Mouse (Mus musculus) adrenal gland, postnatal 36 days (tissue): ENCODE measurements around the gene Dus1l. TPM values are rescaled to one million over a fixed set of nuclear protein-coding genes. Genes with fewer than 3 reads are reported as not detected.
A peak's percentile ranks its signal among the peaks of the same experiment; 100 is the strongest.
"Not testable (repeated sequence)": the region's sequence is repeated elsewhere in the genome, so short reads cannot be mapped to it uniquely, and the experiment has no call there.

Experiments
- DNase-seq, 2 experiments: peaks; one replicate each; pipeline ENCODE4 v3.0.0; 2021; ENCODE audit warnings: mixed read lengths in 1 of 2
- long read RNA-seq, 2 experiments: library from polyadenylated mRNA; stranded (forward); transcript quantifications; one replicate each; pipeline ENCODE4 v2.0.0; 2021; ENCODE audit warnings: borderline sequencing depth in 2 of 2
- total RNA-seq, 2 experiments: library from RNA; stranded (reverse); gene quantifications; 2 replicates each; pipeline ENCODE4 v1.2.3; 2021

Dus1l gene
- 10 to 100 TPM; 57.2 to 59.6 TPM for total RNA-seq
- long read RNA-seq, experiment 1, partial matches to known transcripts = 109 of 157 reads
- long read RNA-seq, experiment 1, other reads (novel, unspliced or antisense) = 47 of 157 reads
- long read RNA-seq, experiment 2, partial matches to known transcripts = 22 of 46 reads
- long read RNA-seq, experiment 2, other reads (novel, unspliced or antisense) = 24 of 46 reads

DNA sequence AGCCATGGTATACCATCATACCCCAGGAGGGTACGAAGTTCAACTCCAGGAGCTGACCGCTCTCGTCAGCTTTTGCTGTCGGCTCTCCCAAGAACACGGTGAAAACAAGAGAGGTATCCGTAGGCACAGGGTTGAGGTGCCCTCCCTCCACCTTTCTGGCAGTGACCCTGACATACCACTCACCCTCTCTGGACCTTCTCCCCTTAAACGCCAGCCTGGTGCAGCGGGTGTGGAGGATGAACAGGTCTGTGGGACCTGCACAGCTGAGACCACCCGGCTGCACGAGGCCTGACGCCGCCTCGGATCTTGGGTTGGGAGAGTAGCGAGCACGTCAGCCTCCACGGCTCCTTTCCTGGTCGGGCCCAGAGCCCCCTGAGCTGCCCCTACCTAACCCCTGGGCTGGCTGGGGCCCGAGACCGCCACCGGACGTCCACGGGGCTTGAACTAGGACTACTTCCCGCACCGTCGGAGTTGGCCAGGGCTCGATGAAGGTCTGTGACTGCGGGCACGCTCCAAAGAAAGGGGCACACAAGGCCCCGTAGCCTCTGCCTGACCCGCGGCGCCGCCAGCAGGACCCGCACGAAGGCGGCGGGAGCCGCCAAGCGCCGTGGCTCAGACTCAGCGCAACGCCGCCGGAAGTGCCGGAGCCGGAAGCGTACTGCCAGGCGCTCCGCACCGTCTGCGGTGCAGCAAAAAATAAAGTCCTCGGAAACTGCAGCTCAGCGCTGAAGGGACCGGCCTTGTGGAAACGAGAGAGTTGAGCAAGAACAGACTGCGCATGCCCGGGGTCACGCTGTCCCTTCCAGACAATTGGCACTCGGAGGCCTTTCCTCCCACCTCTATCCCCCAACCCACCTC lies at the start of gene Dus1l:
Gene Dus1l (minus strand): TSS at position 648 of the 858 bp plus-strand sequence.
- DNase-seq = peak; percentile 97

DNA sequence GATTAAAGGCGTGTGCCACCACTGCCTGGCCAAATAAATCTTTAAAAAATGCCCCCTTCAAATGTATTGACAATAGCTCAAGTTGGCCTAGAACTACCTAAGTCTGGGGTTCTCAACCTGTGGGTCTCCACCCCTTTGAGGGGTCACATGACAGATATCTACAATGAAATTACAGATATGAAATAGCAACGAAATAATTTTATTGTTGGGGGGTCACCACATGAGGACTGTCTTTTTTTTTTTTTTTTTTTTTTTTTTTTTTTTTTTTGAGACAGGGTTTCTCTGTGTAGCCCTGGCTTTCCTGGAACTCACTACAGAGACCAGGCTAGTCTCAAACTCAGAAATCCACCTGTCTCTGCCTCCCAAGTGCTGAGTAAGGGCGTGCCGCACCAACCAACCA lies 48.1 kb upstream of the Dus1l start:
- DNase-seq = no peak

DNA sequence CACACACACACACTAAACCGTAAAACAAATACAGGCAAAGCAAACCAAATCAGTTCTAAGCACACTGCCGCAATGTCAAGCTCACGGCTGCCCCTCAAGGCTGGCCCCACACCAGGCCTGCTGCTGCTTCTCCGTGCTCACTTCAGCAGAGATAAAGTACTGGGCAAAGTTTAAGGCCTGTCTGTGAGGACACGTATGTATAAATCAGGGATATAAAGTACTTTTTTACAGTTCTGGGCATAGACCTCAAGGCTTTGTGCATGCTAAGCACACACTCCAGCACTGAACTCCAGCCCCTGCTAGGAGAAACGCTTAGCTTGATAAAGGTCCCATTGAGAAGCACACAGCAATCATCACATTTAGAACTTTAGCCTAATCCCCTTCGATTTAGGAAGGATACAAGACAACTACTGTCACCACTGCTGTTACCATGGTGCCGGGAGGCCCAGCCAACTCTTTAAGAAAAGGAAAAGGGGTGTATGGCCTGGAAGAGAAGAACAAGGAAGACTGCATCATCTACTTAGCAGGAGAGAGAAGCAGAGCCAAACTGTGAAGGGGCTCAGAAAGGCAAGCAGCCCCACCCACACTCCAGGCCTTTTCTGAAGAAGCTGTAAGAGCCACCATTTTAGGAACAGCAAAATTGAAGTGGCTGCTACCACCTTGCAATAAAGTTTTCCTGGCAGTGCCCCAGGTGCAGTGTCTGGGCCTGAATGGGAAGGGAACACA lies 37.5 kb upstream of the Dus1l start:
- DNase-seq = no peak

DNA sequence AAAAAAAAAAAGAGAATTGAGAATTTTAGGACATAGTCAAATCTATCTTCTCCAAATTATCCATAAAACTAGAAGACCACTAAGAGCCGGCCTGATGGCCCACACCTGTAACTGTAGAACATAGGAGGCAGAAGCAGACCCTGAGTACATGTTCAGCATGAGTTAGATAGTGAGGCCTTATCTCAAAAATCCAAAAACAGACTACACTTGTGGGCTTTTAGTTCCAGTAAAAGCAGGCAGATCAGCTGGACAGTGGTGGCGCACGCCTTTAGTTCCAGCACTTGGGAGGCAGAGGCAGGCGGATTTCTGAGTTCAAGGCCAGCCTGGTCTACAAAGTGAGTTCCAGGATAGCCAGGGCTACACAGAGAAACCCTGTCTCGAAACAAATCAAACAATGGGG lies 36.8 kb upstream of the Dus1l start:
- DNase-seq = not testable (repeated sequence)

DNA sequence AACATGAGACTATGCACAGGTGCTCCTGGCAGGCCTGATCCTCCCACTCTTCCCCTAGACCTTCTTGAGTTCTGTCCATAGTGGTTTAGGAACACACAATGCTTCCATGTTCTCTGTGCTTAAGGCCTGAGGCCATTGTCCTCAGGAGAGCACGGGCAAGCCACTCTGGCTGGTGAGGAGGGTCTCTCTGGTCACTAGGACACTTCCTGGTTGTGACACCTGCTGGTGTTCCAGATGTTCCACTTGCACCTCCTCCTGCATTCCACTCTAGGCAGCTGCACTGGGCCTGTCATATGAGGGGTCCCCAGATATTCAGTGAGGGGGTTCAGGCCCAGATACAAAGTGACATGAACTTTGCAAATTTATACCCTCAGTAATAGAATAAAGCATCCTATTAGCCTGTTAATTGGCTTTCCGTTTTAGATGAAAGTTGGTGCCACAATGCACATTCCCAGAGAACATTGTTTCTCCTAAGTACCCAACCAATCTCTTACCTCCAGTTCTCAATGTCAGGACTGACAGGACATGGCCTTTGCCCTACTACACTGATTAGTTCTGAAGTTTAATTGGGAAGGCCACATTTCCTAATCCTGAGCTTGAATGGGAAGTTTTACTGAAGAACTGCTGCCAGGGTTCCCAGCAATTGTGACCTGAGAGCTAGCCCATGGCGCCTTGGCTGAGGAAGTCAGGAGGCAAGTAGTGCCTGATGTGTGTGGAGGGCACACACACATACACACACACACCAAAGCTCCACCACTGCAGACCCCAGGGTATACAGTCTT lies 35.6 kb upstream of the Dus1l start:
- DNase-seq = peak in 1 of 2 experiments; percentile 29

DNA sequence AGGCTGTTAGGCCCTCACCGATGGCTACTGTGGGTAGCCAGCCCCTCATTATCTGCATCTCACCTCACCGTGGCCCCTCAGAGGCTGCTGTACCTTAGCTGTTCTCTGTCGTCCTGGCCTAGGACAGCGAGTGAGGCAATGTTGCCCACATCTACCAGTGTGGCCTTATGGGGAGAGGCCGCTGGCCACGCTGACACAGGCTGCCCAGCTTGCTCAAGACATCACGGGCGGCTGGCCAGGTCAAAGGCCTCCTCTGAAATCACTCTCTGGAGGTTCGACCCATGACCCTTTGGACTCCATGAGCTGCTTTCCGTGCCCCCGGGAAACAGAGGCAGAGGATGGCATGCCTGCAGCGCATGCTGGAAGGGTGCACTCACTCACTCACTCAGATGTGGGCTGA lies 34.5 kb upstream of the Dus1l start:
- peak; percentile 59 to 66 for DNase-seq

DNA sequence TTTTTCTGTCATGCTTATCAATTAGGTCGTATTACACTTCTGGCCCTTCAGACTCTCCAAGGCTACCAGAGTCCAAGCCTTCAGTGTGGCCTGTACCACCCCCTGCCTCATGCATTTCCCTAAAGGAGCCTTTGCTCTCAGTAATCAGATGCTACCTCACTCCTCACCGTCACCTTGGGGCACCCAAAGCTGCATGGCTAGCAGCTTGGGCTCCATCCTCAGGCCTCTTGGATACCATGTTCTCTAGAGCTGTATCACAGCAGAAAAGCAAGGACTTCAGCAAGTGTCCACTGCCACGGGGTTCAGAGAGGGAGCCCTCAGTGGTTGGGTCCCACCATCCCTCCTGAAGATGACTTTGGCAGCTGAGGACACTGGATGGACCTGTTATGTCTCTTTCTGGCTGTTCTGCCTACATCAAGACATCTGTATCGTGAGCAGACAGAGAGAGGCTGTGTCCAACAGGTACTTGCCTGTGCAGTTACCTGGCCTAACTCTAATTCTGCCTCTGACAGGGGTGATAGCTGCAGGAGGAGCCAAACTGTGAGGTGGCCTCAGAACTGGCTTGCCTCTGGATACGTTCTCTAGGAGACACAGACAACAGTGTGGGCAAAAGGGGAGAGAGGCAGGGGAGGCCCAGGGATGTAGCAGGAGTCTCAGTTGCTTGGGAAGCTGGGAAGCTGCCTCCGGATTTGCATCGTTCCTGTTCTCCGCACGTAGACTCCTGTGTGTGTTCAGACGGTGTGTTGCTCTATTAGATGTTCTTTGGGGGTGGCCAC lies 33.7 kb upstream of the Dus1l start:
- no peak for DNase-seq

DNA sequence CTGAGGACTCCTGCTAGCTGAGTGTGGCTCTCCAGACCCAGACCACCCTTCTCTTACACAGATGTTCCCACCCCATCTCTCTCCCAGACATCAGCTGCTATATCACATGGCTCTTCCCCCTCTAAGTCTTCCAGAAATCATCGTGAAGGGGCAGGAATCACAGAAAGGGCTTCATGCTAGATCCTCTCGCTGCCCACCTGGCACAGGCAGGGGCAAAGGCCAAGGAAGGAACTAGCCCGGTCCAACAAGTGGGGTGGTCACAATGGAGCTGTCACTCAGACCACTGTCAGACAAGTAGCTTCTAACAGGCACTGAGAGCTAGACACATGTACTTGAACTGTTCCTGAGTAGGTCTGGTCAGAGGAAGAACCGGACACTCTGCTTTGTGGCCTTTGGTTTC lies 32.2 kb upstream of the Dus1l start:
- DNase-seq = no peak

DNA sequence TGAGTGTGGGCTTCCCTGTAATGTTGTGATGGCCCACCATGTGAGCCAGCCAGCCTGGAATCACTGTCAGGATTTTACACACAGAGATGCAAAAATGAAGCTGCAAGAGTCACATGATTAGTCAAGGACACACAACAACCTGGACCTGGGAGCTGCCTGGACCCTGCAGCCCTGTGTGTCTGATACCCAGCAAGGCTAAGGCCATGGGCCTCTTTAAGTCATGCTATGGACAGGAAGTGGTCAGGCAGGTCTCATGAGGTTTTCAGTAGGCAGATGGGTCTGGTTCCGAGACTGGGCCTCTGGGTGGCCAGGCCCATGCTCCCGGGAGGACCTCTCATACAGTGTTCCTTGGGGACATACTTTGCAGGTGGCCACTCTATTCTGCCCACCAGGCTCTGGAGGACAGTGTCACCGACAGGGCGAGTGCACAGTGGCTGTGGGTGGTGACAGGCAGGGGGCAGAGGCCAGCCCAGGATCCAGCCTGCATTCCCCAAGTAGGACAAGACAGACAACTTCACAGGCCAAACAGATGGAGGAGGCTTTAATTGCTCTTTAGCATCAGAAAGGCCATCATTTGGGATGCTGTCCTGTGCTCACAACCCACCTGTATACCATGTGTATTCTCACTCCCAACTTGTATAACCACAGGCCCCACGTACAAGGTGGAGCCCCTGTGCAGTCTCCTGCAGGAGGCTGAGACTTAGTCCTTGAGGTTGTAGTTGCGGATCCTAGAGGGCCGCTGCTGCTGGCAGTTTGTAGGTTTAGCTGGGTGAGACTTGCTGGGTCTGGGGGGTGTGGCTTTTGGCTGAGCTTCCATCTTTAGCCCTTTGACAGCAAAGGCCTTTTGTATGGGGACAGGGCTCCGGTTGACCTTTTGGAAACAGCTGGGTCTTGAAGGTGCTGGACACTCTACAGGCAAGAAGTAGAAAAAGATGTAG lies 30.1 kb upstream of the Dus1l start:
- no peak for DNase-seq

DNA sequence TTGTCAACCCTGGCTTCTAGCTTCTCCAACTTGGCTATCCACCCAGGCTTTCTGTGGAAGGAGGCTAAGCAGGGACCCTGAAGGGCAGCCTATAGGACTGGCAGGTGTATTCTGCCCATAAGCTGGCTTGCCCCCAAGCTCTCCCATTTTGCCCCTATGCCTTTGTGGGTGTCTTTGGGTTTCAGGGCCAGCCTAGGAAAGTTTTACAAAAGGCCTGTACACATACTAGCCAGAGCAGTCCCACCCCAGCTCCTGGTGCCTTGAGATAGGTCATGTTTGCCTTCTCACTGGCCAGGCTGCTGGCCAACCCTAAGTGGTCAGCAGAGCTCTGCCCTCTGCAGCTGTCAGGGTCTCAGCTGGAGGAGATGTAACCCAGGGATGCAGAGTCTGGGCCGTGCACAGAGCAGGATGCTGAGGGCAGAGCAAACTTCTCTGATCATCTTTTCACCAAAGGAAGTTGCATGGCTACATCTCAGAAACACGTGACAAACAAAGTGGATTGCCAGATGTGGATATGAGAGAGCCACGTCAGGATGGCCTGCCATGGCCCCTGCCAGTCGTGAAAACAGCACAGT lies 29.2 kb upstream of the Dus1l start:
- DNase-seq = no peak

DNA sequence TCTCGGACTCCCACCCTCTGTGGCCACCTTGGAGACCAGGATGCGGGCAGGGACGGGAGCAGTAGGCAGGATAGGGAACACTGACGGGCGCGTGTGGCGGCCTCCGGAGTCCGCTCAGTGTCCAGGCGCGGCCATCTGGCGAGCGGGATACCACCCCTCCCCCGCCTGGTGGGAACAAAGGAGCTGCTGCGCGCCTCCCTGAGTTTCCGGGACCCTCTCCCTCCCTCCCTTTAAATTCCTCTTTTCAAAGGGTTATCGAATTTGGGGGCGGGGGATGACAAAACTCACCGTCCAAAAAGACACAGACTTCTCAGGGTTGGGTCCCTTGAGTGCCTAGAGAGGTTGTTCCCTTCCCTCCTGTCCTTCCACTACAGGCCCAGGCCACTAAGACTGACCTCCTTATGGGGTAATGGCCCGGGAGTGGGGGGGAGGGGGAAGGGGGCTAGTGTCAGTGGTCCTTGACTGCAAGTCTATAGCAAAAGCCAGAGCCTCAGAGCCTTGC lies 28.6 kb upstream of the Dus1l start:
- no peak for DNase-seq

DNA sequence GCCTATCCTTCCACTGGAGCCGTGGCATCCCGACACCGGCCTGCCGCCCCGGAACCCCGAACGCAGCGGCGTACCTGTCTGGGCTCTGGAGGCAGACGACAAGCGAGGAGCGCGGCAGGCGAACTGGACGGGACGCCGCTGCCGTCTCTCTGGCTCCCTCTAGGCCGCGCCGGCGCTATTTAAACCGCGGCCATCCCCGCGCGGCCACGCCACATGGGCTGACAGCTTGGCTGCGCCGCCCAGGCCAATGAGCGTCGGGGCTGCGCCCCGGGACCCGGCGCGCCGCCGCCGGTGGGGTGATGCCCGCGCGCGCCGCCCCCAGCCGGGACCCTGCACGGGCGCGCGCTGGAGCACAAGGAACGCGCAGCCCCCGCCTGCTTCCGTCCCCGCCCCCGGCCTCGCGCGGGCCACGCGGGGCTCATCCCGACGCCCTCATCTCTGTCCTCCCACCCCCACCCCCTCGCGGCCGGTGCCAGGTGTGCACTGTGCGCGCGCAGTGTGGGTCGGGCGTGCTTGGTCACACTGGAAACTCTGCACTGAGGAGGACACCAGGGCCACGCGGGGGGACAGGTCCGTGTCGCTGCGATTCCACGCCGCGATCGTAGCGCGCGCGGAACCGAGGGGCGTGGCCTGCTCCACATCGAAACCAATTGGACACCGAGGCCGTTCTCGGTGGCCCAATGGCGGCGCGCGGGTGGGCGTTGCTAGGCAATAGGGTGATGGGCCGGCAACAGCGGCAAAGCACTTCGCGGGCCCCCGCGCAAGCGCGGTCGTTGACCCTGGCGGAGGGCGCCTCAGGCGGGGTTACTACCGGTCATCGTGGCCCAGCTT lies 28.0 kb upstream of the Dus1l start, which contains the start of gene Fasn:
Gene Fasn (minus strand): TSS at position 592 of the 831 bp plus-strand sequence.
- DNase-seq = peak; percentile 98

DNA sequence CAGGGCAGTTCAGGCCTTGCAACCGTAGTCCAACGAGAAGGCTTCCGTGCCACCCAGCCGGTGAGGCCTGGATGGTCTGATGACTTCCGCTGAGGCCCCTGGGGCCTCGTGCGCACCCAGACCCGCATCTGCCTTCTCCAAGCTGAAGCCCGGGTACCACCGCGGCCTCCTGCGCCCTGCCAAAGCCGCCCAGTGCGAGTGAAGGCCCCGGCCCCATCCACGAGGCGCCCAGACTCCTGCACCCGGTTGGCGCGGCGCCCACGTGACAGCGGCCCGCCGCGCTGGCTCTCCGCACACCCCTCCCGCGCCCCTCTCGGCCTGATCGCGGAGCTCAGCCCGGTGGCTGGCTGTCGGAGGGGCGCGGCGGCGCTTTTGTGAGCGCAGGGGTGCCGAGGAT lies 27.3 kb upstream of the Dus1l start:
- DNase-seq = peak; percentile 71 to 81

DNA sequence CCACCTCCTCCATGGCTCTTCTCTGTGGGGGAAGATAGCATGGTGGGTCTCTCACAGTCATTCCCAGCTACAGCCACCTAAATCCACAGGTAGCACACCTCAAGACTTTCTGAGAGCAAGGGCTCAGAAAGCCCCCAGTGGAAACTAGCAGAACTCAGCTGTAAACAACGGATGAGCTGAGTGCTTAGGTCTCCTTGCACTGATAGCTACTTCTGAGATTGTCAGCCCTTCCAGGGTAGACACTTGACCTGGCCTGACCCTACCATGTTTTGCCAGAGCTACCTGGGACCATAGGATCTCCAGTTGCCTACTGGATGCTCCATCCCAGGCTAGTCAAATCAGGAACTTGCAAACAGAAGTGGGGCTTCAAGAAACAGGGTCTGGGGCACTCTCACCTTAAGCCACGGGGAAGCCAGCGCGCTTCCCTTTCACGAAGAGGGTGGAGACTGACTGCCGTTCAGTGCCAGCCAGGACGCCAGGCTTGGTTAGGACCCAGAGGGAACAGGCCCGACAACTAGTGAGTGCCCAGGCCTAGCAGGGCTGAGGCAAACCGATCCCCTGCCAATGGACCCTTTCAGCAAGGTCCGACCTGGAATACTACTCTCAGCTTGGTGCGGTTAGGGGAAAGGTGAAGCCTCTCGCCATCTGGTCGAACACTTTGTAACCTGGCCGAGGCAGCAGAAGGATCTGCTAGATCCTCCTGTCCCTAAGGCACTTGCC lies 26.8 kb upstream of the Dus1l start:
- peak; percentile 52 to 53 for DNase-seq

DNA sequence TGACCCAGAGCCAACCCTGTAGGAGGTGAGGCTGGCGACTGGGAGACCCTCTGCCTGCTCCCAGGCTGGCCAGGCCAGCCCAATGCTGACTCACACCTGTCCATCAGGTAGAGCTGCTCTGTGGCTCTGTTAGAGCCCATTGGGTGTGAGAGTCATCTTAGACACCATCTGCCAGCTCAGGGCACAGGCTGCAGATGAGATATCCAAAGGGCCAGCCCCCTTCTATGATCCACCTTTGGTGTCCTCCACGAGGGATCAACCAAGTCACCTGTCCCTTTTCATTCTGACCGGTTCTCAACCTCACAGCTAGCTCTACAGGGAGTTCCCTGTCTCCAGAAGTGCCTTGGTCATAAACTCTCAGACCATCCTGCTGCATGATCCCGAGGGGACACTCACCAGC lies 26.1 kb upstream of the Dus1l start:
- DNase-seq = no peak

DNA sequence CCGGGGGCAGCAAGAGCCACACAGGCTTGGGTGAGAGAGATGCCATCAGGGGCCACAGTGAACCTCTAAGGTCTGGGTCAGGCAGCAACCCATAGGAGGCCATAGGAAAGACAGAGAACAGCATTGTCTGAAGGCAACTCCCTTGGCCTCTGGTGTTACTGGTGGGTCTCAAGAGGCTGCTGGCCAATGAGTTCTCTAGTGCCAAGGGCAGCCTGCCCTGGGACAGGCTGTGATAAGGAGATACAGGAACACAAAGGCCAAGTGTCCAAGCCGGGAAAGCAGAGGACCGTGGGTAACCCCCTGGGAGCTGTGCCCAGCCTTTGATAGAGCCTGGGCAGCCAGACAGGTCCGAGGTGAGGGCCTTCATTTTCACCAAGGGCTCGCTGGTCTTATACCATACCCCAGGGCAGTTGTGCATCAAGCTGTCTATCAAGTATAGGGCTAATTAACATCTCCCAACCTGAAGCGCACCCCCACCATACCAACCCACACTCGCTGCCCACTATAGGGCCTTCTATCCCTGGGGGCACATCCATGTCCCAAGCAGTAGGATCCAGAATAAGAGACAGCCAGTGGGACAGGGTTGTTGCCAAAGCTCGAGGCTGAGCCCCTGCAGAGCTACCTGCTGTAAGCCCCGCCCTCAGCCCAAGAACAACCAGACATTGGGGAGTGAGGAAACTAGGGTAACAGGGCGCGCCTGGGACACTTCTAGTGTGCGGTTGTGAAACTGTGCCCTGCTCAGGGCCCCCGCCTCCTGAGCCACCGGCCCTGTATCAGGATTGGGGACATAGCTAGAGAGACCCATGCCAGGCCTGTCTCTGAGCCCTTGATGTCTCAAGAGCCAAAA lies 25.1 kb upstream of the Dus1l start:
- no peak for DNase-seq

DNA sequence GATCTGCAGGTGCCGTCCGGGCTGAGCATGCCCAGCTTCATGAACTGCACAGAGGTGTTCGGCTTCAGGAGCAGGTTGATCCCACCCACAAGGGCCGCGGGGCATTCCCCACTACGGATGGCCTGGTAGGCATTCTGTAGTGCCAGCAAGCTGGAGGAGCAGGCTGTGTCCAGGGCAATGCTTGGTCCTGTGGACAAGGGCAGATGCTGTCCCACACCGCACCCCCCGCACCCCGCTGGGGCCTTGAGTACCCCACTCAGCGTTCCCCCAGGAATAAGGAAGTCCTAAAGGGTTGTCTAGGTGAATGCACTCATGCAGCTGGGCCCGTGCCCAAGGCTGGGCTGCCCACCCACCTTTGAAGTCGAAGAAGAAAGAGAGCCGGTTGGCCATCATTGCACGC lies 24.3 kb upstream of the Dus1l start:
- no peak for DNase-seq
